Comparison of ENCODE assay signal across 19 mouse cellular contexts in genomic region chr10:21890293-21890692, GRCm38 (mm10). TPM values are rescaled to one million over a fixed set of nuclear protein-coding genes. Genes with fewer than 3 reads are reported as not detected.
DNase-seq lines count a peak whose midpoint lies in the region; ATAC-seq and TF ChIP-seq lines count a peak whose summit lies in the region.
"Had no signal": no experiment of that assay in that cellular context is flagged by ENCODE, and none has a peak within 500 bp of the region (broad histone marks: within the 10 kb centered on the region; RNA-seq: fewer than 3 reads in every experiment).

No protein-coding gene starts in this region.

- no peak overlapping the region for H3K27ac ChIP-seq in kidney, adult 2 months (ENCODE audit: insufficient read depth, low read depth, low read length)
- peak overlapping the region; percentile 38; the same call in 1 of the 2 replicates for H3K27ac ChIP-seq in spleen, adult 2 months (ENCODE audit: insufficient read depth, low read length)
- H3K27ac ChIP-seq: gastrocnemius, adult 2 months; heart, embryonic 10.5 days; intestine, embryonic 15.5 days; kidney, embryonic 15.5 days; limb, embryonic 15.5 days; neural tube, embryonic 15.5 days had no signal

- H3K4me1 ChIP-seq in kidney, adult 2 months (ENCODE audit: control insufficient read depth, insufficient read depth, low read length), result no peaks in the 10 kb centered on the region
- H3K4me1 ChIP-seq in spleen, adult 2 months (ENCODE audit: control insufficient read depth, insufficient read depth, insufficient read length), result no peaks in the 10 kb centered on the region; the same call in 1 of the 2 replicates
- H3K4me1 ChIP-seq: intestine, embryonic 15.5 days; kidney, embryonic 15.5 days; limb, embryonic 15.5 days had no signal

- ATAC-seq in megakaryocyte, adult 5-6 weeks (ENCODE audit: poor library complexity, severe bottlenecking), result peak; percentile 80
- ATAC-seq: CD4-positive, CD25-positive, alpha-beta regulatory T cell, adult 4 months; hindbrain, embryonic 16.5 days; intestine, embryonic 15.5 days had no signal

- no peak overlapping the region for H3K4me3 ChIP-seq in kidney, adult 2 months (ENCODE audit: insufficient read depth, low read depth, low read length)
- no peak overlapping the region for H3K4me3 ChIP-seq in spleen, adult 2 months (ENCODE audit: extremely low read depth, insufficient read depth, insufficient read length)
- H3K4me3 ChIP-seq: gastrocnemius, adult 2 months; heart, embryonic 10.5 days; intestine, embryonic 15.5 days; kidney, embryonic 15.5 days; limb, embryonic 15.5 days; neural tube, embryonic 15.5 days had no signal

- no peak for TF ChIP-seq POLR2A in kidney, adult 2 months (IDR thresholded peaks at IDR 0.05; ENCODE audit: low read depth, low read length)
- no peak for TF ChIP-seq POLR2A in spleen, adult 2 months (IDR thresholded peaks at IDR 0.05; ENCODE audit: low read depth, low read length)

- no peaks in the 10 kb centered on the region for H3K36me3 ChIP-seq in kidney, adult 2 months (ENCODE audit: control insufficient read depth, insufficient read depth, low read length)
- no peaks in the 10 kb centered on the region for H3K36me3 ChIP-seq in spleen, adult 2 months (ENCODE audit: control insufficient read depth, insufficient read depth, low read length)
- H3K36me3 ChIP-seq: heart, embryonic 10.5 days; intestine, embryonic 15.5 days; kidney, embryonic 15.5 days; limb, embryonic 15.5 days; neural tube, embryonic 15.5 days had no signal

- 87% methylated on average over 4 of the region's 4 CpGs for WGBS in kidney, adult 2 months
- 57% methylated on average over 4 of the region's 4 CpGs for WGBS in spleen, adult 2 months

- no peaks in the 10 kb centered on the region for H3K27me3 ChIP-seq in kidney, adult 2 months (replicated peaks; ENCODE audit: control insufficient read depth, insufficient read depth, low read length)
- no peaks in the 10 kb centered on the region for H3K27me3 ChIP-seq in spleen, adult 2 months (ENCODE audit: control insufficient read depth, insufficient read depth, low read length)
- H3K27me3 ChIP-seq: intestine, embryonic 15.5 days; kidney, embryonic 15.5 days; limb, embryonic 15.5 days; neural tube, embryonic 15.5 days had no signal

- no peak for TF ChIP-seq CTCF in kidney, adult 2 months (conservative IDR thresholded peaks at IDR 0.05; ENCODE audit: insufficient read depth, insufficient read length, low read depth, low read length)
- TF ChIP-seq CTCF in spleen, adult 2 months (IDR thresholded peaks at IDR 0.05; ENCODE audit: extremely low read depth, insufficient read depth, insufficient read length, insufficient replicate concordance), result no peak

- peak; percentile 14 for DNase-seq in kidney, adult 2 months
- DNase-seq in kidney, adult 8-10 months, result no peak
- DNase-seq in spleen, adult 2 months (ENCODE audit: low read depth in 1 of 2, low spot score in 2 of 2), result no peak
- no peak for DNase-seq in spleen, adult 18-20 months
- DNase-seq in ovary, postnatal 36 days (ENCODE audit: low spot score), result no peak
- DNase-seq in frontal cortex, postnatal 36 days (ENCODE audit: low spot score in 2 of 2), result no peak
- DNase-seq: adrenal gland, postnatal 14 days; cerebellum, adult 11-12 months; gastrocnemius, adult 2 months; kidney, postnatal 36 days; lung, embryonic 14.5 days had no signal

RNA-seq across cellular contexts. Expression of gene Sgk1, which starts 8.3 kb away (rescaled TPM):
- polyA plus RNA-seq in kidney, adult 2 months (2012; rRNA removed), result 73.3 and 76.5 TPM in 2 replicates
- polyA plus RNA-seq in spleen, adult 2 months (2012; rRNA removed), result 13.7 and 15.8 TPM in 2 replicates
- total RNA-seq in megakaryocyte, adult 5-6 weeks (2015), result 27.2 and 31.3 TPM in 2 replicates
- total RNA-seq in megakaryocyte, adult 5-6 weeks (2017), result 43.9 and 48.3 TPM in 2 replicates
